Mouse (Mus musculus) hindbrain, embryonic 12.5 days (tissue): Measurements from ENCODE around the gene B020031M17Rik. TPM values are rescaled to one million over a fixed set of nuclear protein-coding genes. Genes with fewer than 3 reads are reported as not detected.
"Not testable (repeated sequence)": the region's sequence is repeated elsewhere in the genome, so short reads cannot be mapped to it uniquely, and the experiment has no call there.

Experiments
- ATAC-seq: fragments of 200-750 bp; cut with Nextera tagmentation; 2 replicates; pipeline ENCODE4 v1.8.0; 2017; ENCODE audit warnings: moderate TSS enrichment; ENCODE audit not compliant: low FRiP score
- H3K27ac ChIP-seq: fragments of 300-500 bp; sonication (generic); 2 replicates; pipeline ENCODE4 v1.5.1; 2016; ENCODE audit warnings: mild to moderate bottlenecking
- H3K27me3 ChIP-seq: fragments of 300-500 bp; sonication (generic); 2 replicates; pipeline ENCODE4 v1.6.1; 2016; ENCODE audit warnings: mild to moderate bottlenecking
- H3K36me3 ChIP-seq: fragments of 300-500 bp; sonication (generic); 2 replicates; pipeline ENCODE4 v1.6.1; 2016; ENCODE audit warnings: mild to moderate bottlenecking
- H3K4me1 ChIP-seq: fragments of 300-500 bp; sonication (generic); 2 replicates; pipeline ENCODE4 v1.6.1; 2016
- H3K4me2 ChIP-seq: fragments of 300-500 bp; sonication (generic); replicated peaks from 2 replicates; pipeline ENCODE4 v1.6.1; 2016; ENCODE audit warnings: mild to moderate bottlenecking
- H3K4me3 ChIP-seq: fragments of 300-500 bp; sonication (generic); 2 replicates; pipeline ENCODE4 v1.5.1; 2016; ENCODE audit warnings: mild to moderate bottlenecking
- H3K9ac ChIP-seq: fragments of 300-500 bp; sonication (generic); 2 replicates; pipeline ENCODE4 v1.6.1; 2016; ENCODE audit warnings: mild to moderate bottlenecking, moderate library complexity
- H3K9me3 ChIP-seq: fragments of 300-500 bp; sonication (generic); replicated peaks from 2 replicates; pipeline ENCODE4 v1.6.1; 2016; ENCODE audit warnings: mild to moderate bottlenecking
- WGBS: fragments of 180-500 bp; shearing (Covaris S2); methylation state at CpG from one replicate; pipeline ENCODE4 v1.1.7; 2016; 5-methylcytosine and 5-hydroxymethylcytosine counted together
- polyA plus RNA-seq: library from polyadenylated mRNA; unstranded; fragments of >200 nt; fragmentation: Nextera tagmentation; extraction: Ambion mirVana; gene quantifications from 2 replicates; pipeline ENCODE4 v1.2.1, GENCODE M21; 2016

The B020031M17Rik gene
- polyA plus RNA-seq, 1 experiment from 2014 or later = not detected

- not testable (repeated sequence) for H3K4me2 ChIP-seq, H3K9me3 ChIP-seq, H3K27ac ChIP-seq, ATAC-seq, H3K4me3 ChIP-seq, H3K9ac ChIP-seq, H3K4me1 ChIP-seq, H3K36me3 ChIP-seq, H3K27me3 ChIP-seq
- 93% methylated on average over 3 of the region's 3 CpGs for WGBS
Observed at GRCm38 (mm10) chr13:119924597-119925340, 25.8 kb downstream of the B020031M17Rik start.

DNA sequence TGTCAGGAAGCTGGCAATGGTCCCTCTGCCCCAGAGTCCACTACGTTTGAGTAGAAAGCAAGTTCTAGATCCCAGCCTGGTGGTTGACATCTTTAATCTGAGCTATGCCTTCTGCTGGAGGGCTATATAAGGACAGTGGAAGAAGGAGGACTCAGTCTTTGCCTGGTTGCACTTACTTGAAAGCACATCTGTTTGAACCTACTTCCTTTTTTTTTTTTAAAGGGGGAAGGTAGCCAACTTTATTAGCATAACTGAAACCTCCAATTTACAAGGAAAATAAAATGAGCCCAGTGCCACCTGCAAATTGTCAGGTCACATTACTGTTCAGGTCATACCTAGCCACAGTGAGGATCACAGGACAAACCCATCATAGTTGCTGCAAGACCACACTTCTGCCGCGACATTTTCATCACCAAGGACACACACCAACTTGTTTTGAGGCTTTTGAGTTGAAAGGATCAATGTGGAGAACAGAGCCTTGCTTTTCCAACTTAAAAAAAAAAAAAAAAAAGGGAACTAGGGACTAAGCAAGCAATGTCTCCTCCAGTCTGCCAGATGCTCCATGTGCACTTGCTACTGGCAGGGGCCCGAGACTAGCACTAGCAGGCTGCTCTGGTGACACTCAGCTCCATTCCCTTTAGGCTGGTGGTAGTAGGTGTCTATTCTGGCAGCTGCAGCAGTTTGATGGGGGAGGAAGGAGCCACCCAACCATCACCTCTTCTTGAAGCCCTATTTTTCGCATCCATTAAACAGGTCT is 33.5 kb downstream of the B020031M17Rik start:
- ATAC-seq, H3K27ac ChIP-seq, H3K9ac ChIP-seq, H3K36me3 ChIP-seq, H3K9me3 ChIP-seq, H3K4me2 ChIP-seq, H3K4me3 ChIP-seq, H3K4me1 ChIP-seq, H3K27me3 ChIP-seq: not testable (repeated sequence)
- WGBS = 74% methylated on average over 4 of the region's 5 CpGs

- H3K27ac ChIP-seq, H3K36me3 ChIP-seq, H3K27me3 ChIP-seq, H3K4me2 ChIP-seq, H3K4me3 ChIP-seq, H3K9ac ChIP-seq, ATAC-seq, H3K4me1 ChIP-seq, H3K9me3 ChIP-seq: not testable (repeated sequence)
- WGBS = 80% methylated on average over 2 of the region's 2 CpGs
Observed at GRCm38 (mm10) chr13:119916449-119916848, 34.2 kb downstream of the B020031M17Rik start.

Other genes starting within 250 kb of the B020031M17Rik start
- gene Nim1k, start 194.9 kb downstream of the B020031M17Rik start, polyA plus RNA-seq = 2.6 and 2.8 TPM in 2 replicates
- 42.3 and 43.5 TPM in 2 replicates for gene Zfp131, start 159.9 kb downstream of the B020031M17Rik start, polyA plus RNA-seq
- not detected in 2 replicates for gene AF067063, start 120.6 kb downstream of the B020031M17Rik start, polyA plus RNA-seq
- gene D13Ertd608e, start 114.8 kb downstream of the B020031M17Rik start, polyA plus RNA-seq = not detected in 2 replicates
- not detected in 2 replicates for gene Tcstv1, start 56.0 kb downstream of the B020031M17Rik start, polyA plus RNA-seq
- gene Gm21761, start 21.5 kb downstream of the B020031M17Rik start, polyA plus RNA-seq = not detected in 2 replicates
- gene Gm36079, start 76.2 kb upstream of the B020031M17Rik start, polyA plus RNA-seq = not detected in 2 replicates
- gene Gm21188, start 101.4 kb upstream of the B020031M17Rik start, polyA plus RNA-seq = not detected in 2 replicates
- gene Gm20767, start 189.4 kb upstream of the B020031M17Rik start, polyA plus RNA-seq = not detected in 2 replicates
- gene Gm21818, start 221.6 kb upstream of the B020031M17Rik start, polyA plus RNA-seq = not detected in 2 replicates